Mouse (Mus musculus) neutrophil, adult 65 days (primary cell): ENCODE measurements around the gene Trim61. TPM values are rescaled to one million over a fixed set of nuclear protein-coding genes. Genes with fewer than 3 reads are reported as not detected.

Experiments used
- total RNA-seq: library from RNA; stranded (reverse); gene quantifications from 2 replicates; pipeline ENCODE4 v1.2.4, GENCODE M21; 2023

The Trim61 gene
- total RNA-seq, result not detected in 2 replicates

GRCm38 (mm10) chr8:65018423-65018822, at the start of gene Trim61, which contains the start of gene Trim60:
Gene Trim61, minus strand, starts transcription at chr8:65018523.
Gene Trim60, minus strand, starts transcription at chr8:65018584.

GRCm38 (mm10) chr8:65037117-65037533, 18.8 kb upstream of the Trim61 start, which contains the start of gene Apela:
Gene Apela, minus strand, starts transcription at chr8:65037336.

GRCm38 (mm10) chr8:64987731-64988130, 30.6 kb downstream of the Trim61 start, which contains the start of gene Trim75:
Gene Trim75, minus strand, starts transcription at chr8:64987831.

Other genes starting within 250 kb of the Trim61 start
- 48.7 and 77.2 TPM in 2 replicates for gene Klhl2, start 168.5 kb downstream of the Trim61 start, total RNA-seq
- gene Tmem192, start 71.3 kb downstream of the Trim61 start, total RNA-seq, result 25.7 and 30.8 TPM in 2 replicates
- gene Trim75, start 30.7 kb downstream of the Trim61 start, total RNA-seq, result not detected in 2 replicates
- not detected in 2 replicates for gene Trim60, start 61 bp upstream of the Trim61 start, total RNA-seq
- gene Apela, start 18.8 kb upstream of the Trim61 start, total RNA-seq, result not detected in 2 replicates
- gene Gm10663, start 56.5 kb upstream of the Trim61 start, total RNA-seq, result not detected in 2 replicates
- not detected in 2 replicates for gene BC030870, start 111.0 kb upstream of the Trim61 start, total RNA-seq